Mouse (Mus musculus) forebrain, postnatal 0 days (tissue): ENCODE measurements around the gene Rabggta. TPM values are rescaled to one million over a fixed set of nuclear protein-coding genes. Genes with fewer than 3 reads are reported as not detected.
A peak's percentile ranks its signal among the peaks of the same experiment; 100 is the strongest.

Source experiments
- ATAC-seq: fragments of 200-750 bp; cut with Nextera tagmentation; 2 replicates; pipeline ENCODE4 v1.8.0; 2017; ENCODE audit warnings: mild to moderate bottlenecking, moderate library complexity
- DNase-seq: peaks from one replicate; pipeline ENCODE4 v3.0.0-alpha.2; 2015
- H3K27ac ChIP-seq: fragments of 300-500 bp; sonication (generic); 2 replicates; pipeline ENCODE4 v1.5.1; 2014; ENCODE audit warnings: low read depth, mild to moderate bottlenecking, antibody characterized with exemption, low read length, moderate library complexity, mixed read lengths
- H3K27me3 ChIP-seq: fragments of 300-500 bp; sonication (generic); 2 replicates; pipeline ENCODE4 v1.6.1; 2014; ENCODE audit warnings: mild to moderate bottlenecking, low read length, mixed read lengths; ENCODE audit not compliant: insufficient read depth
- H3K36me3 ChIP-seq: fragments of 300-500 bp; sonication (generic); 2 replicates; pipeline ENCODE4 v1.6.1; 2014; ENCODE audit warnings: mild to moderate bottlenecking, moderate library complexity; ENCODE audit not compliant: insufficient read depth
- H3K4me1 ChIP-seq: fragments of 300-500 bp; sonication (generic); 2 replicates; pipeline ENCODE4 v1.6.1; 2014; ENCODE audit warnings: antibody characterized with exemption; ENCODE audit not compliant: insufficient read depth
- H3K4me2 ChIP-seq: fragments of 300-500 bp; sonication (generic); 2 replicates; pipeline ENCODE4 v1.6.1; 2014; ENCODE audit warnings: low read depth, mild to moderate bottlenecking, moderate library complexity
- H3K4me3 ChIP-seq: fragments of 300-500 bp; sonication (generic); 2 replicates; pipeline ENCODE4 v1.5.1; 2014; ENCODE audit warnings: low read depth, low read length, mixed read lengths
- H3K9ac ChIP-seq: fragments of 300-500 bp; sonication (generic); 2 replicates; pipeline ENCODE4 v1.6.1; 2014; ENCODE audit warnings: mild to moderate bottlenecking
- H3K9me3 ChIP-seq: fragments of 300-500 bp; sonication (generic); 2 replicates; pipeline ENCODE4 v1.6.1; 2016; ENCODE audit warnings: low read length
- CTCF ChIP-seq: sonication (generic); IDR thresholded peaks from 2 replicates; pipeline ENCODE4 v1.5.1; 2016; ENCODE audit warnings: antibody characterized with exemption, control low read depth, low read depth
- WGBS: fragments of 180-500 bp; shearing (Covaris S2); extraction: QIAGEN DNeasy Blood & Tissue Kit; methylation state at CpG from one replicate; pipeline ENCODE4 v1.1.7; 2014; 5-methylcytosine and 5-hydroxymethylcytosine counted together
- polyA plus RNA-seq: library from polyadenylated mRNA; unstranded; fragments of >200 nt; fragmentation: Nextera tagmentation; extraction: Ambion mirVana; gene quantifications from 2 replicates; pipeline ENCODE4 v1.2.1, GENCODE M21; 2015
- total RNA-seq: library from RNA; depleted of rRNA; stranded (reverse); fragments of >200 nt; gene quantifications from 2 replicates; pipeline ENCODE4 v1.2.3, GENCODE M21; 2014

Rabggta gene
- total and polyA plus RNA-seq, 2 experiments from 2014 or later, result 56.9 to 72.8 TPM

DNA sequence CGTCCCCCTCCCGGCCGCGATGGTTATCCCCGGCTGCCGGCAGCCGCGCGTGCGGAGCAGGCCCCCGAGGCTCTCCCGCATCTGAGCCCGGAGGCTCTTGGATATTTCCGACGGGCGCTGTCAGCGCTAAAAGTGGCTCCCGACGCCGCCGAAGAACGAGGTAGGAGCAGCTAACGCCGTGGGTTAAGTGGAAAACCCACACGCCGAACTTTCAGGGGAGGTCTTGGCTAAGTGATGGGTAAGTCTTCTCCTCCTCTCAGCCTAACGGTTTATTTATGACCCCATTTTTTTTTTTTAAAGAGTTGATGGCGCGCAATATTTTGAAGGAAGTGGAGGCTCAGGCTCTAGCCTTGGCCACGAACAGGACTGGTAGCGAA, 23.8 kb upstream of the Rabggta start:
- Histone ChIP-seq H3K9me3 (no peaks in the 10 kb centered on the region), H3K4me1 (0 out of 2 replicates have a peak, but pooled peaks cover 12% of the 10 kb centered on the region), H3K4me2 (peak overlapping the region; percentile 88), H3K9ac (peak overlapping the region; percentile 62), H3K4me3 (peak overlapping the region; percentile 87), H3K27me3 (no peaks in the 10 kb centered on the region), H3K36me3 (peaks cover 24% of the 10 kb centered on the region), H3K27ac (peak overlapping the region; percentile 62; the same call in 1 of the 2 replicates)
- no peak for DNase-seq
- TF ChIP-seq CTCF, result no peak
- WGBS, result 0% methylated on average over 31 of the region's 31 CpGs
- ATAC-seq, result no peak

- H3K4me3 ChIP-seq, result peak within 1 kb of the TSS; percentile 87
- TF ChIP-seq CTCF, result no peak
- H3K4me2 ChIP-seq, result peak within 1 kb of the TSS; percentile 88
- 2% methylated on average over 42 of the region's 48 CpGs for WGBS
- H3K9me3 ChIP-seq, result no peaks in the 10 kb centered on the region
- peak; percentile 89 for DNase-seq
- peak within 1 kb of the TSS; percentile 62 for H3K9ac ChIP-seq
- H3K27me3 ChIP-seq, result no peaks in the 10 kb centered on the region
- H3K36me3 ChIP-seq, result peaks cover 24% of the 10 kb centered on the region
- peak; percentile 92 for ATAC-seq
- 0 out of 2 replicates have a peak, but pooled peaks cover 12% of the 10 kb centered on the region for H3K4me1 ChIP-seq
- peak within 1 kb of the TSS; percentile 62; the same call in 1 of the 2 replicates for H3K27ac ChIP-seq
These were observed 23.3 kb upstream of the Rabggta start, which contains the start of the genes Dhrs1 and Nop9 for GRCm38 (mm10) chr14:55745180-55745860. Dhrs1 (minus strand) TSS chr14:55745690. Nop9 (plus strand) TSS chr14:55745693.

GRCm38 (mm10) chr14:55743711-55744110, 21.6 kb upstream of the Rabggta start:
- H3K27me3 ChIP-seq, result no peaks in the 10 kb centered on the region
- peak overlapping the region; percentile 19; the same call in 1 of the 2 replicates for H3K4me2 ChIP-seq
- H3K9me3 ChIP-seq, result no peaks in the 10 kb centered on the region
- 0 out of 2 replicates have a peak, but pooled peaks cover 12% of the 10 kb centered on the region for H3K4me1 ChIP-seq
- H3K9ac ChIP-seq, result no peak overlapping the region
- peak overlapping the region; percentile 2; the same call in 1 of the 2 replicates for H3K4me3 ChIP-seq
- TF ChIP-seq CTCF, result peak; percentile 98
- peak; percentile 86 for DNase-seq
- WGBS, result 16% methylated on average over 10 of the region's 10 CpGs
- peak; percentile 73 for ATAC-seq
- peaks cover 27% of the 10 kb centered on the region for H3K36me3 ChIP-seq
- H3K27ac ChIP-seq, result no peak overlapping the region

DNA sequence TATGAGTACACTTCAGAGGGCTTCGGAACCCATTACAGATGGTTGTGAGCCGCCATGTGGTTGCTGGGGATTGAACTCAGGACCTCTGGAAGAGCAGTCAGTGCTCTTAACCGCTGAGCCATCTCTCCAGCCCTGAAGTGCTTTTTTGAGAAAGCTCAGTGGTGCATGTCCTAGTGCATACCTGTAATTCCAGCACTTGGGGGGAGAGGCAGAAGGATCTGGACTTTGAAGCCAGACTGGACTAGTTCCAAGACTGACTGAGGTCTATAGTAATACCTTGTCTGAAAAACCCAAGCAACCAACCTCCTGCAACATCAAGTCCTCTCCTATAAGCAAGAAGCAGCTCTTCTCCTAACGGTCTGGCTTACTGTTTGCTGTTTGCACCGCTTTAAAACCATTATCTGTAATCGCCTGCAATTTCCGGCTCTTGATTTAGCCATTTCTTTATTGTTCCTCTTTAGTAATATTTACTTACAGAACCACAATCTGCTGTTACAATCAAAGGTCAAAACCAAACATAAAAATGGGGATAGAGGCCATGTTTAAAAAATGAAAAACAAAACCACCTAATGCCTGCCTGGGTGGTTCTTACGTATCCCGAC, 15.1 kb upstream of the Rabggta start:
- H3K4me1 ChIP-seq, result no peaks in the 10 kb centered on the region
- TF ChIP-seq CTCF, result no peak
- ATAC-seq, result no peak
- H3K4me3 ChIP-seq, result no peak overlapping the region
- H3K9ac ChIP-seq, result no peak overlapping the region
- H3K9me3 ChIP-seq, result no peaks in the 10 kb centered on the region
- DNase-seq, result no peak
- H3K4me2 ChIP-seq, result no peak overlapping the region
- H3K27ac ChIP-seq, result no peak overlapping the region
- H3K27me3 ChIP-seq, result no peaks in the 10 kb centered on the region
- 89% methylated on average over 9 of the region's 9 CpGs for WGBS
- H3K36me3 ChIP-seq, result peaks cover 33% of the 10 kb centered on the region

- 0 out of 2 replicates have a peak, but pooled peaks cover 4% of the 10 kb centered on the region for H3K4me1 ChIP-seq
- no peaks in the 10 kb centered on the region for H3K27me3 ChIP-seq
- no peak overlapping the region for H3K27ac ChIP-seq
- TF ChIP-seq CTCF, result no peak
- H3K36me3 ChIP-seq, result peaks cover 26% of the 10 kb centered on the region
- H3K9me3 ChIP-seq, result no peaks in the 10 kb centered on the region
- ATAC-seq (no peak), DNase-seq (no peak)
- H3K4me3 ChIP-seq, result no peak overlapping the region
- no peak overlapping the region for H3K4me2 ChIP-seq
- WGBS, result 82% methylated on average over 4 of the region's 4 CpGs
- no peak overlapping the region for H3K9ac ChIP-seq
These were observed 13.7 kb upstream of the Rabggta start for GRCm38 (mm10) chr14:55735758-55736157.

DNA sequence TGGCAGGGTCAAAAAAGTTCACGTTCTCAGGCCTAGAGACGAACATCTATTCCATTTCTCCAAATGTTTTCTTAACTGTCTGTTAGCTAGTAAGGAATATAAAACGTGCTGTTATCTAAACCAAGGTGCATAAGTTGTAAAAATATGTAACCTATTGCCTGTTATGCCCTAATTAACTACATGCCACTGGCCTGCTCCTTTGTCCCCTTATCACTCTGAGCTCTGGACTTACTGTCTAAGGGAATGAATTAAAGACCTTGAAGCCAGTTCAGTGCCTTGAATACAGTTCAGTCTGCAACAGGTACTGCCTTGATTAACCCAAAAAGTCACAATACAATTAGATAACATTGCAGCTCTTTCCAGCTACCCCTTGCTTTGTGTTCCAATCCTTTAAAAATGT, 13.3 kb upstream of the Rabggta start:
- Histone ChIP-seq H3K27me3 (no peaks in the 10 kb centered on the region), H3K27ac (no peak overlapping the region), H3K4me1 (0 out of 2 replicates have a peak, but pooled peaks cover 9% of the 10 kb centered on the region), H3K9ac (no peak overlapping the region), H3K4me2 (no peak overlapping the region), H3K9me3 (no peaks in the 10 kb centered on the region), H3K36me3 (peaks cover 22% of the 10 kb centered on the region), H3K4me3 (no peak overlapping the region)
- no peak for TF ChIP-seq CTCF
- 76% methylated on average over 3 of the region's 3 CpGs for WGBS
- no peak for ATAC-seq
- no peak for DNase-seq

- Histone ChIP-seq H3K27ac (no peak overlapping the region), H3K36me3 (peaks cover 17% of the 10 kb centered on the region), H3K4me3 (no peak overlapping the region), H3K4me1 (0 out of 2 replicates have a peak, but pooled peaks cover 11% of the 10 kb centered on the region), H3K9me3 (no peaks in the 10 kb centered on the region), H3K4me2 (no peak overlapping the region), H3K27me3 (no peaks in the 10 kb centered on the region), H3K9ac (no peak overlapping the region)
- no peak for TF ChIP-seq CTCF
- ATAC-seq (no peak), DNase-seq (no peak)
- 66% methylated on average over 7 of the region's 7 CpGs for WGBS
These were observed 12.8 kb upstream of the Rabggta start for GRCm38 (mm10) chr14:55734869-55735268.
